Mouse (Mus musculus) G1E (cell line): ENCODE data around the gene Ralgapa2.

ENCODE experiments used
- CTCF ChIP-seq: IDR thresholded peaks from 2 replicates; pipeline ENCODE4 v1.5.1; 2012; ENCODE audit warnings: low read depth, low read length, inconsistent platforms, mixed read lengths
- POLR2AphosphoS5 ChIP-seq: IDR thresholded peaks from 2 replicates; pipeline ENCODE4 v1.6.1; 2012; ENCODE audit warnings: low read depth, low read length, inconsistent platforms; ENCODE audit not compliant: insufficient replicate concordance

DNA sequence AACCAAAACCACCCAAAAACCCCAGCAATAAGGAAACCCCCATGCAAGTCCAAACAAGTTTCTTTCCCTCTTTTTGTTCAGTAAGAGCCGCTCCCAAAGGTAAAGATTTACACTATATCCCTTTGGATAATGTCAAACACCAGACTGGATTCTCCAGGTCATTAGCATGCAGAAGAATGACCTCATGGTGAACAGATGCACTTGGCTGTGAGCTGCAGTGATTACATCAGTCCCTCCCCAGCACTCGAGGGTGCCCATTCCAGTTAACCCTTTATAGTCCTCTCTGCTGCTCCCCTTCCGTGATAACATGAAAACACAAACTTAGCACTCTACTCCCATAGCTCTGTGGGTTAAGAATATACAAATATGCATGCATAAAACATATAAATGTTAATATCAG is 255.1 kb downstream of the Ralgapa2 start:
- TF ChIP-seq CTCF (no peak), POLR2AphosphoS5 (no peak)
